Mouse (Mus musculus): ENCODE measurements around the gene Acap1. TPM values are rescaled to one million over a fixed set of nuclear protein-coding genes. Genes with fewer than 3 reads are reported as not detected.
A peak's percentile ranks its signal among the peaks of the same experiment; 100 is the strongest.
"Not testable (repeated sequence)": the region's sequence is repeated elsewhere in the genome, so short reads cannot be mapped to it uniquely, and the experiment has no call there.

Gene Acap1
- total RNA-seq, 1 experiment from 2014 or later: 245 TPM

GRCm38 (mm10) chr11:69880853-69881603 lies 14.3 kb downstream of the Acap1 start, which contains the start of gene Kctd11:
Kctd11 (minus strand) TSS chr11:69881406.
- peak; percentile 80 for ATAC-seq (ENCODE audit: extremely low read depth, insufficient number of reproducible peaks, low FRiP score, poor library complexity, severe bottlenecking)

GRCm38 (mm10) chr11:69880506-69880852 lies 14.9 kb downstream of the Acap1 start:
- ATAC-seq (ENCODE audit: extremely low read depth, insufficient number of reproducible peaks, low FRiP score, poor library complexity, severe bottlenecking): peak; percentile 35; the same call in 1 of the 2 replicates

GRCm38 (mm10) chr11:69879711-69880110 lies 15.6 kb downstream of the Acap1 start:
- ATAC-seq (ENCODE audit: extremely low read depth, insufficient number of reproducible peaks, low FRiP score, poor library complexity, severe bottlenecking): no peak

- ATAC-seq (ENCODE audit: extremely low read depth, insufficient number of reproducible peaks, low FRiP score, poor library complexity, severe bottlenecking): no peak
Observed at GRCm38 (mm10) chr11:69878952-69879351, 16.4 kb downstream of the Acap1 start.

- no peak for ATAC-seq (ENCODE audit: extremely low read depth, insufficient number of reproducible peaks, low FRiP score, poor library complexity, severe bottlenecking)
Observed at GRCm38 (mm10) chr11:69878399-69878798, 16.9 kb downstream of the Acap1 start.

GRCm38 (mm10) chr11:69877878-69878277 lies 17.5 kb downstream of the Acap1 start, which contains the start of gene Tmem95:
Tmem95 (minus strand) TSS chr11:69878018.
- ATAC-seq (ENCODE audit: extremely low read depth, insufficient number of reproducible peaks, low FRiP score, poor library complexity, severe bottlenecking): no peak

- ATAC-seq (ENCODE audit: extremely low read depth, insufficient number of reproducible peaks, low FRiP score, poor library complexity, severe bottlenecking): peak; percentile 58
Observed at GRCm38 (mm10) chr11:69876867-69877266, 18.5 kb downstream of the Acap1 start.

- ATAC-seq (ENCODE audit: extremely low read depth, insufficient number of reproducible peaks, low FRiP score, poor library complexity, severe bottlenecking): no peak
Observed at GRCm38 (mm10) chr11:69876186-69876585, 19.2 kb downstream of the Acap1 start.

GRCm38 (mm10) chr11:69872451-69872850 lies 22.9 kb downstream of the Acap1 start:
- no peak for ATAC-seq (ENCODE audit: extremely low read depth, insufficient number of reproducible peaks, low FRiP score, poor library complexity, severe bottlenecking)

GRCm38 (mm10) chr11:69871822-69872221 lies 23.5 kb downstream of the Acap1 start:
- no peak for ATAC-seq (ENCODE audit: extremely low read depth, insufficient number of reproducible peaks, low FRiP score, poor library complexity, severe bottlenecking)

GRCm38 (mm10) chr11:69870289-69871069 lies 24.9 kb downstream of the Acap1 start:
- no peak for ATAC-seq (ENCODE audit: extremely low read depth, insufficient number of reproducible peaks, low FRiP score, poor library complexity, severe bottlenecking)

- ATAC-seq (ENCODE audit: extremely low read depth, insufficient number of reproducible peaks, low FRiP score, poor library complexity, severe bottlenecking): no peak
Observed at GRCm38 (mm10) chr11:69867335-69867734, 28.0 kb downstream of the Acap1 start.

- no peak for ATAC-seq (ENCODE audit: extremely low read depth, insufficient number of reproducible peaks, low FRiP score, poor library complexity, severe bottlenecking)
Observed at GRCm38 (mm10) chr11:69865561-69865960, 29.8 kb downstream of the Acap1 start.

- ATAC-seq (ENCODE audit: extremely low read depth, insufficient number of reproducible peaks, low FRiP score, poor library complexity, severe bottlenecking): no peak
Observed at GRCm38 (mm10) chr11:69864138-69864860, 31.0 kb downstream of the Acap1 start.

GRCm38 (mm10) chr11:69863729-69864128 lies 31.6 kb downstream of the Acap1 start:
- not testable (repeated sequence) for ATAC-seq (ENCODE audit: extremely low read depth, insufficient number of reproducible peaks, low FRiP score, poor library complexity, severe bottlenecking)

- no peak for ATAC-seq (ENCODE audit: extremely low read depth, insufficient number of reproducible peaks, low FRiP score, poor library complexity, severe bottlenecking)
Observed at GRCm38 (mm10) chr11:69858113-69858998, 37.0 kb downstream of the Acap1 start, which contains the start of gene Tnk1. Tnk1 (minus strand) TSS chr11:69858730.

GRCm38 (mm10) chr11:69855347-69855746 lies 40.0 kb downstream of the Acap1 start:
- no peak for ATAC-seq (ENCODE audit: extremely low read depth, insufficient number of reproducible peaks, low FRiP score, poor library complexity, severe bottlenecking)

GRCm38 (mm10) chr11:69854680-69855079 lies 40.7 kb downstream of the Acap1 start:
- no peak for ATAC-seq (ENCODE audit: extremely low read depth, insufficient number of reproducible peaks, low FRiP score, poor library complexity, severe bottlenecking)
